ENCODE assay signal across 20 mouse cellular contexts in genomic region chr12:83789051-83789780, GRCm38 (mm10). TPM values are rescaled to one million over a fixed set of nuclear protein-coding genes. Genes with fewer than 3 reads are reported as not detected.
"Had no signal": no experiment of that assay in that cellular context is flagged by ENCODE, and none has a peak within 500 bp of the region (broad histone marks: within the 10 kb centered on the region; RNA-seq: fewer than 3 reads in every experiment).

No protein-coding gene starts in this region.

- H3K36me3 ChIP-seq: midbrain, embryonic 15.5 days had no signal

- H3K27me3 ChIP-seq: liver, embryonic 13.5 days; midbrain, embryonic 12.5 days; midbrain, embryonic 15.5 days; neural tube, embryonic 12.5 days; neural tube, embryonic 15.5 days had no signal

- DNase-seq: kidney, adult 2 months; kidney, postnatal 25 days; layer of hippocampus, postnatal 36 days; liver, embryonic 13.5 days; lung, embryonic 14.5 days; right cerebral cortex, adult 18-20 months; right cerebral cortex, postnatal 14 days; right cerebral cortex, postnatal 4 days; thymus, adult 18-20 months; thymus, postnatal 36 days had no signal

- H3K4me3 ChIP-seq: left cerebral cortex, adult 2 months; liver, embryonic 13.5 days; midbrain, embryonic 12.5 days; midbrain, embryonic 15.5 days; neural tube, embryonic 12.5 days; neural tube, embryonic 15.5 days had no signal

- H3K4me2 ChIP-seq: liver, embryonic 13.5 days; lung, embryonic 14.5 days; midbrain, embryonic 12.5 days; midbrain, embryonic 15.5 days; neural tube, embryonic 12.5 days; neural tube, embryonic 15.5 days had no signal

- H3K27ac ChIP-seq: kidney, postnatal 0 days; left cerebral cortex, adult 2 months; liver, embryonic 13.5 days; macrophage; midbrain, embryonic 12.5 days; midbrain, embryonic 15.5 days; neural tube, embryonic 12.5 days; neural tube, embryonic 15.5 days; stomach, postnatal 0 days had no signal

- H3K4me1 ChIP-seq: midbrain, embryonic 15.5 days; neural tube, embryonic 12.5 days; neural tube, embryonic 15.5 days had no signal

- H3K9me3 ChIP-seq: liver, embryonic 13.5 days; midbrain, embryonic 12.5 days; midbrain, embryonic 15.5 days; neural tube, embryonic 12.5 days; neural tube, embryonic 15.5 days had no signal

- H3K9ac ChIP-seq: liver, embryonic 13.5 days; lung, embryonic 14.5 days; midbrain, embryonic 12.5 days; midbrain, embryonic 15.5 days; neural tube, embryonic 12.5 days; neural tube, embryonic 15.5 days had no signal

- ATAC-seq: lung, postnatal 0 days; midbrain, embryonic 15.5 days had no signal

RNA-seq across cellular contexts. Expression of gene Papln, which starts 25.8 kb away (rescaled TPM):
- polyA plus RNA-seq: limb, embryonic 11.5 days; macrophage had no signal
